Mouse (Mus musculus): ENCODE results near the gene Stxbp3. TPM values are rescaled to one million over a fixed set of nuclear protein-coding genes. Genes with fewer than 3 reads are reported as not detected.

The Stxbp3 gene
- polyA plus RNA-seq, 1 experiment from 2014 or later: 29.2 TPM

DNA sequence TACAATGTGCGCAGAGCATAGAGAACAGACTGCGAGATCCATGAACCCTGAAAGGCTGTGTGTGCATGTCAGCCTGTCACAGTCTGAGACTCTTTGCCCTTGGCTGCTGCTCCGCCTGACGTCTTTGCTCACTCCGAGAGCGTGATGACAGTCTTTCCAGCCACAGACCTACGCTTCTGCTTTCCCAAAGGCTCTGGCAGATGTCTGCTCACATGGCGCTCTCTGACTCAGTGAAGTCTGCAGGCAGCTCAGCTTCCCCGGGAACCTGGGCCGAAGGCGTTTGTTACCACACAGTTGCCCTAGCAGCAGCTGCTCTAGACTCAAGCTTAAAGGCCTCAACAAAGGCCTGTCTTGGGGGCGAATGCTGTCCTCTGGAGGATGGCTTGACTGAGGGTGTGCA is 15.0 kb upstream of the Stxbp3 start:
- Histone ChIP-seq H3K4me1 (ENCODE audit: control insufficient read depth, insufficient read depth, low read length) (peaks cover 3% of the 10 kb centered on the region; the same call in 1 of the 2 replicates), H3K4me3 (ENCODE audit: low read depth, low read length) (no peak overlapping the region), H3K9ac (replicated peaks; ENCODE audit: low read length) (no peak overlapping the region), H3K27ac (replicated peaks; ENCODE audit: low read depth, low read length) (no peak overlapping the region), H3K27me3 (ENCODE audit: control insufficient read depth, insufficient read depth, low read length) (no peaks in the 10 kb centered on the region), H3K36me3 (replicated peaks; ENCODE audit: control insufficient read depth, insufficient read depth, low read depth, low read length) (no peaks in the 10 kb centered on the region), H3K4me2 (ENCODE audit: low read depth, low read length) (no peak overlapping the region), H3K9me3 (replicated peaks; ENCODE audit: control insufficient read depth, low read length) (no peaks in the 10 kb centered on the region)
- DNase-seq (ENCODE audit: low spot score) (no peak), ATAC-seq (replicated peaks; ENCODE audit: insufficient number of reproducible peaks, low FRiP score, low TSS enrichment, low read depth) (no peak)
- 59% methylated on average over 12 of the region's 12 CpGs for WGBS

DNA sequence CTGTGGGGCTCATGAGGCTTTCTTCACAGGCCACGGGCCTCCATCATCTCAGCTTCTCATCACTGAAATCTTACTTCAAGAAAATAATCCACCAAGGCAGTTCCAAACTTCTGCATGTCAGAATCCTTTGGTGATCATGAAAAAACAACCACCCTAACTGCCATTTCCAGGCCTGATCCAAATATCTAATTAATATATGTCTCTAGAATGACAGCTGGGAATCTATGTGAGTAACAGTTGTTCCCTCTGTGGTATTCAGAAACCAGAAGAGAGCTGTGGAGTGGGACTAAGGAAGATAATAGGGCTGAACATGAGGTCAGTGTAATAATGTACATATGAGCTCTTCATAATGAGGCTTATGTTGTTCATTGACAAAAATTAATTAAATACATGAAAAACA is 12.9 kb upstream of the Stxbp3 start:
- H3K9me3 ChIP-seq (replicated peaks; ENCODE audit: control insufficient read depth, low read length): no peaks in the 10 kb centered on the region
- H3K27ac ChIP-seq (replicated peaks; ENCODE audit: low read depth, low read length): no peak overlapping the region
- H3K9ac ChIP-seq (replicated peaks; ENCODE audit: low read length): no peak overlapping the region
- WGBS: 76% methylated on average over 1 of the region's 1 CpGs
- no peaks in the 10 kb centered on the region for H3K36me3 ChIP-seq (replicated peaks; ENCODE audit: control insufficient read depth, insufficient read depth, low read depth, low read length)
- DNase-seq (ENCODE audit: low spot score) (no peak), ATAC-seq (replicated peaks; ENCODE audit: insufficient number of reproducible peaks, low FRiP score, low TSS enrichment, low read depth) (no peak)
- peaks cover 2% of the 10 kb centered on the region; the same call in 1 of the 2 replicates for H3K4me1 ChIP-seq (ENCODE audit: control insufficient read depth, insufficient read depth, low read length)
- no peak overlapping the region for H3K4me2 ChIP-seq (ENCODE audit: low read depth, low read length)
- H3K4me3 ChIP-seq (ENCODE audit: low read depth, low read length): no peak overlapping the region
- no peaks in the 10 kb centered on the region for H3K27me3 ChIP-seq (ENCODE audit: control insufficient read depth, insufficient read depth, low read length)

DNA sequence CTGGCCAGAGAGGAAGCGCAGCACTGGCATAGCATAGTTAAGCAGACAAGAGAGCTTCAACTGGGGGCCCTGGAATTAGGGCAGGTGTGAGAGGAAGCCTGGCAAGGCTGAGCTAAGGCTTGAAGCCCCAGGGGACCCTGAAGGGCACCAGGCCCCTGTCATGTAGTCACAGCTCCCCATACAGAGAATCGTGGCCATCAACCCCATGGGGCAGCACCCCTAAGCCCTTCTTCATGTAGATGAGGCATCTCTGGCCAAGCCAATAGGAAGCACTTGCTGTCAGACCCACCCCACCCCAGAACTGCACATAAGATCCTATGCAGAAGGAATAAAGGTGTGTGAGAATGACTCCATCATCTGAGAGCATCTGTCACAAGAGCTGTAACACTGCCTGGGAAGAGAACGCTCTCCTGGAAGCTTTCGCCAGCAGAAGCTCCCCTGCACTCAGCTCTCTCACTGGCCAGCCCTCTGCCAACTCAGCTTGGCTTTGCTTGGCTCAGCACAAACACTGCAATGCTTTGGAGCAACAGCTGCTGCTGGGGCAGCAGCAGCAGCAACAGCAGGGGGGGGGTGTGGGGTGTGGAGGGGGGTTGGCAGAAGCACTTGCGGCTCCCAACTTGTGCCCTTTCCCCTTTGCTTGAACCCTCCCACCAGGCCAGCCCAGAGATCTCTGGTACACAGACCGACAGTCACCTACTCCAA is 11.8 kb upstream of the Stxbp3 start:
- H3K4me1 ChIP-seq (ENCODE audit: control insufficient read depth, insufficient read depth, low read length): no peaks in the 10 kb centered on the region
- no peak overlapping the region for H3K4me3 ChIP-seq (ENCODE audit: low read depth, low read length)
- no peaks in the 10 kb centered on the region for H3K9me3 ChIP-seq (replicated peaks; ENCODE audit: control insufficient read depth, low read length)
- no peak for DNase-seq (ENCODE audit: low spot score)
- H3K27me3 ChIP-seq (ENCODE audit: control insufficient read depth, insufficient read depth, low read length): no peaks in the 10 kb centered on the region
- no peak overlapping the region for H3K9ac ChIP-seq (replicated peaks; ENCODE audit: low read length)
- H3K36me3 ChIP-seq (replicated peaks; ENCODE audit: control insufficient read depth, insufficient read depth, low read depth, low read length): no peaks in the 10 kb centered on the region
- H3K27ac ChIP-seq (replicated peaks; ENCODE audit: low read depth, low read length): no peak overlapping the region
- ATAC-seq (replicated peaks; ENCODE audit: insufficient number of reproducible peaks, low FRiP score, low TSS enrichment, low read depth): no peak
- no peak overlapping the region for H3K4me2 ChIP-seq (ENCODE audit: low read depth, low read length)
- WGBS: 59% methylated on average over 6 of the region's 6 CpGs

DNA sequence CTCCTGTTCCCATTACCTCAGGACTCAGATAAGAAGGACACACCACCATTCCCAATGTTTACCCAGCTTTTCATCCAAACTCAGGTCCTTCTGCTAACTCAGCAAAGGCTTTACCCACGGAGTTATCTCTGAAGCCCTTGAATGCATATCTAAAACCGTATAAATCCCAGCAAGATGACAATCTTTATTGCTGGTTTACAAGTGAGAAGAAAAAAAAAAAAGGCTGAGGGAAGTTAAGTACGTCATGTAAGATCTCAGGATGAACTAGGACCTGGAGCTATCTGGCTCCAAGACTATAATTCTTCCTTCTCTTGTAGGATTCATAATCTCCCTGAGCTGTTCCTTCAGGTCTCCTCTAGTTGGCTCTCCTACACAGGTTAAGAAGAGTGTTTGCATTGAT is 11.2 kb upstream of the Stxbp3 start:
- no peaks in the 10 kb centered on the region for H3K36me3 ChIP-seq (replicated peaks; ENCODE audit: control insufficient read depth, insufficient read depth, low read depth, low read length)
- DNase-seq (ENCODE audit: low spot score) (no peak), ATAC-seq (replicated peaks; ENCODE audit: insufficient number of reproducible peaks, low FRiP score, low TSS enrichment, low read depth) (no peak)
- H3K4me2 ChIP-seq (ENCODE audit: low read depth, low read length): no peak overlapping the region
- H3K9ac ChIP-seq (replicated peaks; ENCODE audit: low read length): no peak overlapping the region
- H3K4me1 ChIP-seq (ENCODE audit: control insufficient read depth, insufficient read depth, low read length): no peaks in the 10 kb centered on the region
- H3K9me3 ChIP-seq (replicated peaks; ENCODE audit: control insufficient read depth, low read length): no peaks in the 10 kb centered on the region
- H3K27ac ChIP-seq (replicated peaks; ENCODE audit: low read depth, low read length): no peak overlapping the region
- H3K27me3 ChIP-seq (ENCODE audit: control insufficient read depth, insufficient read depth, low read length): no peaks in the 10 kb centered on the region
- H3K4me3 ChIP-seq (ENCODE audit: low read depth, low read length): no peak overlapping the region
- 77% methylated on average over 3 of the region's 3 CpGs for WGBS

DNA sequence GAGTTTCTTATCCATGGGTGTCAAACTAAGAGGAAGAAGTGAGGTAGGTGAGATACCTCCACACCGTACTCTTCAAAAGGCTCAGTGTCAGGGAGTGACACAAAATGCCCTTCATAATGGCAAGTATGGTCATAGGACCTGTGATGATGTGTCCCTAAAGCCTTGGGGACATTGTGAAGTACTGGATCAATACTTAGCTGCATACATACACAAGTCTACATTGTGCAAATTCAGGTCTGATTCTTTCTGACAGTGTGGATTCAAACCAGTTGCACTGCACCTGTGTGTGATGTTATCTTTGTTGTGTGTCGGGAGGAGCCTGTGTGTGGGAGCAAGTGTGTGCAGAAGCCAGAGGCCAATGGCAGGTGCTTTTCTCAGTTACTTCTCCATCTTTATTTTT is 10.7 kb upstream of the Stxbp3 start:
- ATAC-seq (replicated peaks; ENCODE audit: insufficient number of reproducible peaks, low FRiP score, low TSS enrichment, low read depth) (no peak), DNase-seq (ENCODE audit: low spot score) (no peak)
- no peaks in the 10 kb centered on the region for H3K4me1 ChIP-seq (ENCODE audit: control insufficient read depth, insufficient read depth, low read length)
- no peaks in the 10 kb centered on the region for H3K36me3 ChIP-seq (replicated peaks; ENCODE audit: control insufficient read depth, insufficient read depth, low read depth, low read length)
- H3K9me3 ChIP-seq (replicated peaks; ENCODE audit: control insufficient read depth, low read length): no peaks in the 10 kb centered on the region
- no peak overlapping the region for H3K27ac ChIP-seq (replicated peaks; ENCODE audit: low read depth, low read length)
- no peak overlapping the region for H3K4me2 ChIP-seq (ENCODE audit: low read depth, low read length)
- no peaks in the 10 kb centered on the region for H3K27me3 ChIP-seq (ENCODE audit: control insufficient read depth, insufficient read depth, low read length)
- no peak overlapping the region for H3K9ac ChIP-seq (replicated peaks; ENCODE audit: low read length)
- H3K4me3 ChIP-seq (ENCODE audit: low read depth, low read length): no peak overlapping the region
- 73% methylated on average over 2 of the region's 2 CpGs for WGBS

DNA sequence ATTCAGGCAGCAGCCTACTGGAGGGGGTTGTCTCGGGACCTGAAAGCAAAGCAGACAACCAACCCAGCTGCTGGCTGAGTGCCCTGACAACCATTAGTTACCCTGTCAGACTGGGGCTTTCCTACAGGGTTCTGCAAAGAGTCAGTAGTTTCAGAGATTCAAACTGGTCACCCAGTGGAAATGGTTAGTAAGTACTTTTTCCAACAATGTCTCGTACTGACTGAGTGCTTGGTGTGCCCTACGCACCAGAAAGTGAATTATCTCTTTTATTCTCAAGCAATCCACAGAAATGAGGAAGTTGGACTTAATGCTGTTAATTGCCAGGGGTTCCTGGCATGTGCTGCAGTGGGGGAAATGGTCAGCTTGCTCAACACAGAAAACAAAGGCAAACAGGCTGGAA is 10.2 kb upstream of the Stxbp3 start:
- WGBS: 66% methylated on average over 3 of the region's 3 CpGs
- H3K9ac ChIP-seq (replicated peaks; ENCODE audit: low read length): no peak overlapping the region

DNA sequence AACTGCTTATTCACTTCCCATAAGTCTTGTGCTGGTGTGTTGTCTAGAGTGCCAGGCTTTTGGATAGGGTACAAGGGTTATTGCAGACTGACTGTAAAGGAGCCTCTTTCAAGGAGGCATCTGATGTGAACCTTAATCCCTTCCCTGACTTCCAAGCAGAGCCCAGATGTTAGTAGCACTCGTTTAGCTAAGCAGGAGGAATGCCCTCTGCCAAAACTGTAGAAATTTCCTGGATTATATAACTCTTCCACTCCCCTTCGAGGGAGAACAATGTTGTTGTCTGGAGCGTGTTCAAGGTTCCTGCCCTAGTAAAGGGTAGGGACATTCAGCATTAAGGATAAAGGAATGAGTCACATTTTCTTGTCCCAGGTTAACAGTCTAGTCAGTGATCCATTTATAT is 6.3 kb upstream of the Stxbp3 start:
- 71% methylated on average over 3 of the region's 3 CpGs for WGBS
- no peak for ATAC-seq (replicated peaks; ENCODE audit: insufficient number of reproducible peaks, low FRiP score, low TSS enrichment, low read depth)

More for the DNA sequence above, 10.2 kb upstream of the Stxbp3 start:
- Histone ChIP-seq H3K36me3 (replicated peaks; ENCODE audit: control insufficient read depth, insufficient read depth, low read depth, low read length) (no peaks in the 10 kb centered on the region), H3K9me3 (replicated peaks; ENCODE audit: control insufficient read depth, low read length) (no peaks in the 10 kb centered on the region), H3K27me3 (ENCODE audit: control insufficient read depth, insufficient read depth, low read length) (no peaks in the 10 kb centered on the region), H3K4me3 (ENCODE audit: low read depth, low read length) (no peak overlapping the region), H3K27ac (replicated peaks; ENCODE audit: low read depth, low read length) (no peak overlapping the region), H3K4me1 (ENCODE audit: control insufficient read depth, insufficient read depth, low read length) (no peaks in the 10 kb centered on the region), H3K4me2 (ENCODE audit: low read depth, low read length) (no peak overlapping the region)
- DNase-seq (ENCODE audit: low spot score) (no peak), ATAC-seq (replicated peaks; ENCODE audit: insufficient number of reproducible peaks, low FRiP score, low TSS enrichment, low read depth) (no peak)

DNA sequence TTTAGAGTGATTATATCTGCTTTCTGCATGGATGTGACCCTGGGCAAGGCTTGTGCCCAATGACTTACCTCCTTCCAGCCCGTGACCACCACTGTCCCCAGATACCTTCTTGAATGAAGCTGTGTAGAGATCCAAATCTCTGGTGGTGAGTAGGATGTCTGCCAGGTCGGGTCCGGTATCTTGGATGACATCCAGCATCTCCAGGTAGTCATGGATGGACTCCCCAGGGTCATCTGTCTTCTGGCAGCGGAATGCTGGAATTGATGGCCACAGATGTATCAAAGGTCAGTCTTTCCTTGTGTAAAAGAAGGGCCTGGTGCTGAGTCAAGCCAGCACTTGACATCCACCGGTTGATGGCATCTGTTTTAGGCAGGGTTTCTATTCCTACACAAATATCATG is 4.2 kb upstream of the Stxbp3 start:
- 85% methylated on average over 5 of the region's 5 CpGs for WGBS
- Histone ChIP-seq H3K4me2 (ENCODE audit: low read depth, low read length) (no peak overlapping the region), H3K36me3 (replicated peaks; ENCODE audit: control insufficient read depth, insufficient read depth, low read depth, low read length) (no peaks in the 10 kb centered on the region), H3K27ac (replicated peaks; ENCODE audit: low read depth, low read length) (no peak overlapping the region), H3K4me1 (ENCODE audit: control insufficient read depth, insufficient read depth, low read length) (no peaks in the 10 kb centered on the region), H3K9ac (replicated peaks; ENCODE audit: low read length) (no peak overlapping the region), H3K27me3 (ENCODE audit: control insufficient read depth, insufficient read depth, low read length) (no peaks in the 10 kb centered on the region), H3K9me3 (replicated peaks; ENCODE audit: control insufficient read depth, low read length) (no peaks in the 10 kb centered on the region), H3K4me3 (ENCODE audit: low read depth, low read length) (no peak overlapping the region)
- DNase-seq (ENCODE audit: low spot score) (no peak), ATAC-seq (replicated peaks; ENCODE audit: insufficient number of reproducible peaks, low FRiP score, low TSS enrichment, low read depth) (no peak)

More for the DNA sequence above, 6.3 kb upstream of the Stxbp3 start:
- H3K4me3 ChIP-seq (ENCODE audit: low read depth, low read length): no peak overlapping the region
- no peaks in the 10 kb centered on the region for H3K27me3 ChIP-seq (ENCODE audit: control insufficient read depth, insufficient read depth, low read length)
- H3K27ac ChIP-seq (replicated peaks; ENCODE audit: low read depth, low read length): no peak overlapping the region
- no peak overlapping the region for H3K4me2 ChIP-seq (ENCODE audit: low read depth, low read length)
- no peaks in the 10 kb centered on the region for H3K9me3 ChIP-seq (replicated peaks; ENCODE audit: control insufficient read depth, low read length)
- no peaks in the 10 kb centered on the region for H3K4me1 ChIP-seq (ENCODE audit: control insufficient read depth, insufficient read depth, low read length)
- no peak overlapping the region for H3K9ac ChIP-seq (replicated peaks; ENCODE audit: low read length)
- no peak for DNase-seq (ENCODE audit: low spot score)
- no peaks in the 10 kb centered on the region for H3K36me3 ChIP-seq (replicated peaks; ENCODE audit: control insufficient read depth, insufficient read depth, low read depth, low read length)
